Mouse (Mus musculus) intestine, embryonic 14.5 days (tissue): ENCODE measurements at regions not wholly inside any gene's neighbourhood (a gene's known extent, or its start where the extent isn't known, plus 50 kb on each side); places are given as distances from the start of the nearest gene placed in this dataset.

Source experiments
- ATAC-seq: fragments of 200-750 bp; cut with Nextera tagmentation; replicated peaks from 2 replicates; pipeline ENCODE4 v1.8.0; 2017; ENCODE audit warnings: low read depth, moderate number of reproducible peaks, moderate TSS enrichment, moderate library complexity; ENCODE audit not compliant: low FRiP score, low TSS enrichment
- DNase-seq: peaks from one replicate; pipeline ENCODE4 v3.0.0-alpha.2; 2018; ENCODE audit warnings: low spot score
- H3K27ac ChIP-seq: fragments of 300-500 bp; sonication (generic); 2 replicates; pipeline ENCODE4 v1.5.1; 2014; ENCODE audit warnings: low read depth, mild to moderate bottlenecking, control low read depth
- H3K27me3 ChIP-seq: fragments of 300-500 bp; sonication (generic); replicated peaks from 2 replicates; pipeline ENCODE4 v1.6.1; 2014; ENCODE audit warnings: low read length, control low read depth; ENCODE audit not compliant: control insufficient read depth, insufficient read depth
- H3K36me3 ChIP-seq: fragments of 300-500 bp; sonication (generic); 2 replicates; pipeline ENCODE4 v1.6.1; 2014; ENCODE audit warnings: low read length, control low read depth; ENCODE audit not compliant: control insufficient read depth, insufficient read depth
- H3K4me1 ChIP-seq: fragments of 300-500 bp; sonication (generic); replicated peaks from 2 replicates; pipeline ENCODE4 v1.6.1; 2014; ENCODE audit warnings: low read length, control low read depth, mixed read lengths; ENCODE audit not compliant: control insufficient read depth, insufficient read depth
- H3K4me2 ChIP-seq: fragments of 300-500 bp; sonication (generic); 2 replicates; pipeline ENCODE4 v1.6.1; 2014; ENCODE audit warnings: low read length
- H3K4me3 ChIP-seq: fragments of 300-500 bp; sonication (generic); 2 replicates; pipeline ENCODE4 v1.5.1; 2014; ENCODE audit warnings: low read depth, low read length, control low read depth, mixed read lengths
- H3K9ac ChIP-seq: fragments of 300-500 bp; sonication (generic); 2 replicates; pipeline ENCODE4 v1.6.1; 2014; ENCODE audit warnings: mild to moderate bottlenecking, low read length
- H3K9me3 ChIP-seq: fragments of 300-500 bp; sonication (generic); 2 replicates; pipeline ENCODE4 v1.6.1; 2016; ENCODE audit warnings: low read length, control low read depth; ENCODE audit not compliant: control insufficient read depth
- WGBS: fragments of 180-500 bp; shearing (Covaris S2); extraction: QIAGEN DNeasy Blood & Tissue Kit; methylation state at CpG from one replicate; pipeline ENCODE4 v1.1.7; 2014; 5-methylcytosine and 5-hydroxymethylcytosine counted together

GRCm38 (mm10) chr3:17201773-17202172 lies 746.4 kb upstream of the Cypt12 start:
- ATAC-seq (no peak), DNase-seq (no peak)
- 94% methylated on average over 3 of the region's 3 CpGs for WGBS
- Histone ChIP-seq H3K9me3 (no peaks in the 10 kb centered on the region), H3K4me3 (no peak overlapping the region), H3K27ac (no peak overlapping the region), H3K36me3 (no peaks in the 10 kb centered on the region), H3K9ac (no peak overlapping the region), H3K4me2 (no peak overlapping the region), H3K27me3 (no peaks in the 10 kb centered on the region), H3K4me1 (no peaks in the 10 kb centered on the region)

GRCm38 (mm10) chr3:17214031-17214430 lies 734.2 kb upstream of the Cypt12 start:
- Histone ChIP-seq H3K36me3 (no peaks in the 10 kb centered on the region), H3K9ac (no peak overlapping the region), H3K4me1 (no peaks in the 10 kb centered on the region), H3K4me3 (no peak overlapping the region), H3K9me3 (no peaks in the 10 kb centered on the region), H3K27ac (no peak overlapping the region), H3K27me3 (no peaks in the 10 kb centered on the region), H3K4me2 (no peak overlapping the region)
- DNase-seq (no peak), ATAC-seq (no peak)
- WGBS: 70% methylated on average over 3 of the region's 3 CpGs

- H3K4me2 ChIP-seq: no peak overlapping the region
- H3K9me3 ChIP-seq: no peaks in the 10 kb centered on the region
- no peak overlapping the region for H3K9ac ChIP-seq
- H3K4me1 ChIP-seq: no peaks in the 10 kb centered on the region
- DNase-seq: no peak
- ATAC-seq: no peak
- no peak overlapping the region for H3K27ac ChIP-seq
- no peak overlapping the region for H3K4me3 ChIP-seq
- 93% methylated on average over 2 of the region's 2 CpGs for WGBS
- H3K27me3 ChIP-seq: no peaks in the 10 kb centered on the region
- H3K36me3 ChIP-seq: no peaks in the 10 kb centered on the region
These were observed 731.4 kb upstream of the Cypt12 start for GRCm38 (mm10) chr3:17216825-17217224.

GRCm38 (mm10) chr3:17238407-17238806 lies 709.8 kb upstream of the Cypt12 start:
- H3K4me2 ChIP-seq: no peak overlapping the region

GRCm38 (mm10) chr3:17258397-17258796 lies 689.8 kb upstream of the Cypt12 start:
- no peaks in the 10 kb centered on the region for H3K27me3 ChIP-seq
- no peak overlapping the region for H3K4me3 ChIP-seq
- no peaks in the 10 kb centered on the region for H3K9me3 ChIP-seq
- no peak overlapping the region for H3K27ac ChIP-seq
- no peak for ATAC-seq
- H3K36me3 ChIP-seq: no peaks in the 10 kb centered on the region
- H3K4me2 ChIP-seq: no peak overlapping the region
- DNase-seq: no peak
- no peaks in the 10 kb centered on the region for H3K4me1 ChIP-seq
- no peak overlapping the region for H3K9ac ChIP-seq

More at GRCm38 (mm10) chr3:17238407-17238806, 709.8 kb upstream of the Cypt12 start:
- H3K9me3 ChIP-seq: no peaks in the 10 kb centered on the region
- no peaks in the 10 kb centered on the region for H3K4me1 ChIP-seq
- no peak overlapping the region for H3K27ac ChIP-seq
- no peak overlapping the region for H3K4me3 ChIP-seq
- H3K36me3 ChIP-seq: no peaks in the 10 kb centered on the region
- no peaks in the 10 kb centered on the region for H3K27me3 ChIP-seq
- no peak for ATAC-seq
- no peak for DNase-seq
- 30% methylated on average over 1 of the region's 1 CpGs for WGBS
- H3K9ac ChIP-seq: no peak overlapping the region

- ATAC-seq: no peak
- Histone ChIP-seq H3K36me3 (no peaks in the 10 kb centered on the region), H3K4me3 (no peak overlapping the region), H3K4me1 (no peaks in the 10 kb centered on the region), H3K27ac (no peak overlapping the region), H3K9ac (no peak overlapping the region), H3K9me3 (no peaks in the 10 kb centered on the region), H3K4me2 (no peak overlapping the region), H3K27me3 (no peaks in the 10 kb centered on the region)
- DNase-seq: no peak
- WGBS: 76% methylated on average over 3 of the region's 3 CpGs
These were observed 689.1 kb upstream of the Cypt12 start for GRCm38 (mm10) chr3:17259093-17259492.

GRCm38 (mm10) chr3:17281231-17281630 lies 667.0 kb upstream of the Cypt12 start:
- Histone ChIP-seq H3K9ac (no peak overlapping the region), H3K4me2 (no peak overlapping the region), H3K4me3 (no peak overlapping the region), H3K36me3 (no peaks in the 10 kb centered on the region), H3K27ac (no peak overlapping the region), H3K27me3 (no peaks in the 10 kb centered on the region), H3K9me3 (no peaks in the 10 kb centered on the region), H3K4me1 (no peaks in the 10 kb centered on the region)
- DNase-seq (no peak), ATAC-seq (no peak)
- WGBS: 70% methylated on average over 6 of the region's 6 CpGs

GRCm38 (mm10) chr3:17282881-17283280 lies 665.3 kb upstream of the Cypt12 start:
- Histone ChIP-seq H3K36me3 (no peaks in the 10 kb centered on the region), H3K4me3 (no peak overlapping the region), H3K27me3 (no peaks in the 10 kb centered on the region), H3K4me1 (no peaks in the 10 kb centered on the region), H3K9me3 (no peaks in the 10 kb centered on the region), H3K27ac (no peak overlapping the region), H3K4me2 (no peak overlapping the region), H3K9ac (no peak overlapping the region)
- WGBS: 81% methylated on average over 3 of the region's 3 CpGs
- ATAC-seq (no peak), DNase-seq (no peak)

GRCm38 (mm10) chr3:17317523-17317922 lies 630.7 kb upstream of the Cypt12 start:
- no peaks in the 10 kb centered on the region for H3K27me3 ChIP-seq
- H3K9ac ChIP-seq: no peak overlapping the region
- no peaks in the 10 kb centered on the region for H3K36me3 ChIP-seq
- H3K9me3 ChIP-seq: no peaks in the 10 kb centered on the region
- H3K4me3 ChIP-seq: no peak overlapping the region
- 0 out of 2 replicates have a peak, but pooled peaks cover 3% of the 10 kb centered on the region for H3K4me1 ChIP-seq
- H3K27ac ChIP-seq: no peak overlapping the region
- no peak overlapping the region for H3K4me2 ChIP-seq
- no peak for ATAC-seq
- no peak for DNase-seq
